Mouse (Mus musculus) heart, embryonic 16.5 days (tissue): Measurements from ENCODE around the gene Abcg2. TPM values are rescaled to one million over a fixed set of nuclear protein-coding genes. Genes with fewer than 3 reads are reported as not detected.
"Not testable (repeated sequence)": the region's sequence is repeated elsewhere in the genome, so short reads cannot be mapped to it uniquely, and the experiment has no call there.

ENCODE experiments used
- ATAC-seq: fragments of 200-750 bp; cut with Nextera tagmentation; replicated peaks from 2 replicates; pipeline ENCODE4 v1.8.0; 2017; ENCODE audit warnings: moderate number of reproducible peaks; ENCODE audit not compliant: insufficient read depth, low FRiP score; ENCODE audit errors: extremely low read depth
- H3K27ac ChIP-seq: fragments of 300-500 bp; sonication (generic); 2 replicates; pipeline ENCODE4 v1.5.1; 2014; ENCODE audit warnings: mild to moderate bottlenecking, low read length, control low read depth, moderate library complexity
- H3K27me3 ChIP-seq: fragments of 300-500 bp; sonication (generic); 2 replicates; pipeline ENCODE4 v1.6.1; 2014; ENCODE audit warnings: low read length, mixed read lengths; ENCODE audit not compliant: control insufficient read depth, insufficient read depth
- H3K36me3 ChIP-seq: fragments of 300-500 bp; sonication (generic); 2 replicates; pipeline ENCODE4 v1.6.1; 2014; ENCODE audit not compliant: control insufficient read depth, insufficient read depth
- H3K4me1 ChIP-seq: fragments of 300-500 bp; sonication (generic); 2 replicates; pipeline ENCODE4 v1.6.1; 2014; ENCODE audit warnings: low read length, mixed read lengths; ENCODE audit not compliant: control insufficient read depth, insufficient read depth
- H3K4me2 ChIP-seq: fragments of 300-500 bp; sonication (generic); 2 replicates; pipeline ENCODE4 v1.6.1; 2014; ENCODE audit warnings: low read depth, mild to moderate bottlenecking, control low read depth, low read length
- H3K4me3 ChIP-seq: fragments of 300-500 bp; sonication (generic); 2 replicates; pipeline ENCODE4 v1.5.1; 2014; ENCODE audit warnings: mild to moderate bottlenecking, control low read depth, low read length
- H3K9ac ChIP-seq: fragments of 300-500 bp; sonication (generic); 2 replicates; pipeline ENCODE4 v1.6.1; 2014; ENCODE audit warnings: low read length, control low read depth
- H3K9me3 ChIP-seq: fragments of 300-500 bp; sonication (generic); replicated peaks from 2 replicates; pipeline ENCODE4 v1.6.1; 2016; ENCODE audit warnings: low read length; ENCODE audit not compliant: control insufficient read depth
- WGBS: fragments of 180-500 bp; shearing (Covaris S2); extraction: QIAGEN DNeasy Blood & Tissue Kit; methylation state at CpG from one replicate; pipeline ENCODE4 v1.1.7; 2014; 5-methylcytosine and 5-hydroxymethylcytosine counted together
- polyA plus RNA-seq: library from polyadenylated mRNA; unstranded; fragments of >200 nt; fragmentation: Nextera tagmentation; extraction: Ambion mirVana; gene quantifications from 2 replicates; pipeline ENCODE4 v1.2.1, GENCODE M21; 2015

Gene Abcg2
- polyA plus RNA-seq, result 59.8 and 61.3 TPM in 2 replicates

GRCm38 (mm10) chr6:58584223-58584622, at the start of gene Abcg2:
Abcg2 (plus strand) TSS chr6:58584523.
- not testable (repeated sequence) for H3K27ac ChIP-seq, H3K4me3 ChIP-seq, H3K36me3 ChIP-seq, ATAC-seq, H3K4me1 ChIP-seq, H3K9me3 ChIP-seq, H3K27me3 ChIP-seq, H3K4me2 ChIP-seq, H3K9ac ChIP-seq
- WGBS, result 77% methylated on average over 3 of the region's 3 CpGs

GRCm38 (mm10) chr6:58540263-58540662, 44.1 kb upstream of the Abcg2 start:
- not testable (repeated sequence) for H3K4me3 ChIP-seq, H3K9ac ChIP-seq, H3K36me3 ChIP-seq, ATAC-seq, H3K27ac ChIP-seq, H3K27me3 ChIP-seq, H3K4me1 ChIP-seq, H3K9me3 ChIP-seq, H3K4me2 ChIP-seq
- 56% methylated on average over 4 of the region's 4 CpGs for WGBS

- H3K4me2 ChIP-seq, H3K27me3 ChIP-seq, H3K36me3 ChIP-seq, H3K4me3 ChIP-seq, H3K4me1 ChIP-seq, H3K27ac ChIP-seq, ATAC-seq, H3K9me3 ChIP-seq, H3K9ac ChIP-seq: not testable (repeated sequence)
- WGBS, result 58% methylated on average over 8 of the region's 8 CpGs
These were observed 41.5 kb upstream of the Abcg2 start for GRCm38 (mm10) chr6:58542852-58543251.

- not testable (repeated sequence) for H3K27me3 ChIP-seq, H3K27ac ChIP-seq, H3K4me1 ChIP-seq, H3K9me3 ChIP-seq, ATAC-seq, H3K9ac ChIP-seq, H3K4me2 ChIP-seq, H3K4me3 ChIP-seq, H3K36me3 ChIP-seq
- WGBS, result 10% methylated on average over 2 of the region's 2 CpGs
These were observed 39.4 kb upstream of the Abcg2 start for GRCm38 (mm10) chr6:58544971-58545370.

- H3K9me3 ChIP-seq, result not testable (repeated sequence)
These were observed 38.3 kb upstream of the Abcg2 start for GRCm38 (mm10) chr6:58546050-58546449.

GRCm38 (mm10) chr6:58546816-58547215, 37.5 kb upstream of the Abcg2 start:
- H3K36me3 ChIP-seq, result no peaks in the 10 kb centered on the region
- no peak for ATAC-seq
- H3K4me3 ChIP-seq, result no peak overlapping the region
- no peak overlapping the region for H3K9ac ChIP-seq
- H3K4me1 ChIP-seq, result no peaks in the 10 kb centered on the region
- H3K27ac ChIP-seq, result no peak overlapping the region
- WGBS, result 8% methylated on average over 4 of the region's 4 CpGs
- H3K27me3 ChIP-seq, result no peaks in the 10 kb centered on the region
- no peaks in the 10 kb centered on the region for H3K9me3 ChIP-seq
- H3K4me2 ChIP-seq, result no peak overlapping the region

More at GRCm38 (mm10) chr6:58546050-58546449, 38.3 kb upstream of the Abcg2 start:
- not testable (repeated sequence) for H3K4me3 ChIP-seq, H3K9ac ChIP-seq, H3K27ac ChIP-seq, ATAC-seq, H3K4me2 ChIP-seq, H3K36me3 ChIP-seq, H3K27me3 ChIP-seq, H3K4me1 ChIP-seq
- WGBS, result 53% methylated on average over 5 of the region's 5 CpGs

- H3K27me3 ChIP-seq, ATAC-seq, H3K4me3 ChIP-seq, H3K9me3 ChIP-seq, H3K27ac ChIP-seq, H3K4me2 ChIP-seq, H3K4me1 ChIP-seq, H3K9ac ChIP-seq, H3K36me3 ChIP-seq: not testable (repeated sequence)
These were observed 30.5 kb upstream of the Abcg2 start for GRCm38 (mm10) chr6:58553812-58554211.

GRCm38 (mm10) chr6:58593987-58594844, 9.9 kb downstream of the Abcg2 start:
- H3K9me3 ChIP-seq, H3K4me2 ChIP-seq, ATAC-seq, H3K36me3 ChIP-seq, H3K27ac ChIP-seq, H3K27me3 ChIP-seq, H3K4me3 ChIP-seq, H3K9ac ChIP-seq, H3K4me1 ChIP-seq: not testable (repeated sequence)
- 38% methylated on average over 3 of the region's 3 CpGs for WGBS

- H3K9me3 ChIP-seq, H3K27me3 ChIP-seq, H3K4me1 ChIP-seq, H3K36me3 ChIP-seq: not testable (repeated sequence)
- H3K27ac ChIP-seq, result peak overlapping the region; percentile 80
- peak overlapping the region; percentile 63 for H3K4me2 ChIP-seq
- peak overlapping the region; percentile 58 for H3K9ac ChIP-seq
- ATAC-seq, result peak; percentile 20; the same call in 1 of the 2 replicates
- WGBS, result 2% methylated on average over 9 of the region's 9 CpGs
- H3K4me3 ChIP-seq, result peak overlapping the region; percentile 45
These were observed 11.4 kb downstream of the Abcg2 start for GRCm38 (mm10) chr6:58595639-58596293.
